Mouse (Mus musculus): ENCODE data around the gene Synm. TPM values are rescaled to one million over a fixed set of nuclear protein-coding genes. Genes with fewer than 3 reads are reported as not detected.

Gene Synm
- polyA plus RNA-seq, 1 experiment from 2014 or later: 2.6 TPM

- Histone ChIP-seq H3K36me3 (ENCODE audit: control insufficient read depth, insufficient read depth, low read length) (no peaks in the 10 kb centered on the region), H3K27me3 (ENCODE audit: control insufficient read depth, insufficient read depth, low read length) (no peaks in the 10 kb centered on the region), H3K9ac (replicated peaks; ENCODE audit: low read depth, low read length) (no peak overlapping the region), H3K9me3 (ENCODE audit: control insufficient read depth, low read depth, low read length) (no peaks in the 10 kb centered on the region), H3K4me2 (replicated peaks; ENCODE audit: low read depth, low read length) (no peak overlapping the region), H3K4me1 (ENCODE audit: control insufficient read depth, insufficient read depth, low read length) (no peaks in the 10 kb centered on the region), H3K4me3 (ENCODE audit: low read depth, low read length) (no peak overlapping the region), H3K27ac (ENCODE audit: low read length) (no peak overlapping the region)
- 69% methylated on average over 6 of the region's 6 CpGs for WGBS
- ATAC-seq (ENCODE audit: insufficient number of reproducible peaks, insufficient read depth, low FRiP score, low read depth): no peak
These were observed 68.5 kb downstream of the Synm start for GRCm38 (mm10) chr7:67691036-67691435.

- ATAC-seq (ENCODE audit: insufficient number of reproducible peaks, insufficient read depth, low FRiP score, low read depth): no peak
- Histone ChIP-seq H3K4me2 (replicated peaks; ENCODE audit: low read depth, low read length) (no peak overlapping the region), H3K27ac (ENCODE audit: low read length) (peak overlapping the region; percentile 44; the same call in 1 of the 2 replicates), H3K4me1 (ENCODE audit: control insufficient read depth, insufficient read depth, low read length) (no peaks in the 10 kb centered on the region), H3K27me3 (ENCODE audit: control insufficient read depth, insufficient read depth, low read length) (no peaks in the 10 kb centered on the region), H3K9ac (replicated peaks; ENCODE audit: low read depth, low read length) (no peak overlapping the region), H3K4me3 (ENCODE audit: low read depth, low read length) (no peak overlapping the region), H3K36me3 (ENCODE audit: control insufficient read depth, insufficient read depth, low read length) (no peaks in the 10 kb centered on the region), H3K9me3 (ENCODE audit: control insufficient read depth, low read depth, low read length) (no peaks in the 10 kb centered on the region)
- 76% methylated on average over 7 of the region's 7 CpGs for WGBS
These were observed 69.7 kb downstream of the Synm start for GRCm38 (mm10) chr7:67689793-67690192.

GRCm38 (mm10) chr7:67688281-67688680 is 71.3 kb downstream of the Synm start:
- H3K4me3 ChIP-seq (ENCODE audit: low read depth, low read length): no peak overlapping the region
- H3K4me2 ChIP-seq (replicated peaks; ENCODE audit: low read depth, low read length): no peak overlapping the region
- ATAC-seq (ENCODE audit: insufficient number of reproducible peaks, insufficient read depth, low FRiP score, low read depth): peak; percentile 90
- no peaks in the 10 kb centered on the region for H3K4me1 ChIP-seq (ENCODE audit: control insufficient read depth, insufficient read depth, low read length)
- WGBS: 21% methylated on average over 3 of the region's 3 CpGs
- H3K9me3 ChIP-seq (ENCODE audit: control insufficient read depth, low read depth, low read length): no peaks in the 10 kb centered on the region
- H3K36me3 ChIP-seq (ENCODE audit: control insufficient read depth, insufficient read depth, low read length): no peaks in the 10 kb centered on the region
- H3K27ac ChIP-seq (ENCODE audit: low read length): no peak overlapping the region
- H3K27me3 ChIP-seq (ENCODE audit: control insufficient read depth, insufficient read depth, low read length): no peaks in the 10 kb centered on the region
- H3K9ac ChIP-seq (replicated peaks; ENCODE audit: low read depth, low read length): no peak overlapping the region

- WGBS: 94% methylated on average over 3 of the region's 3 CpGs
- no peak for ATAC-seq (ENCODE audit: insufficient number of reproducible peaks, insufficient read depth, low FRiP score, low read depth)
- Histone ChIP-seq H3K36me3 (ENCODE audit: control insufficient read depth, insufficient read depth, low read length) (peaks cover 3% of the 10 kb centered on the region; the same call in 1 of the 2 replicates), H3K4me2 (replicated peaks; ENCODE audit: low read depth, low read length) (no peak overlapping the region), H3K4me1 (ENCODE audit: control insufficient read depth, insufficient read depth, low read length) (no peaks in the 10 kb centered on the region), H3K27me3 (ENCODE audit: control insufficient read depth, insufficient read depth, low read length) (no peaks in the 10 kb centered on the region), H3K4me3 (ENCODE audit: low read depth, low read length) (no peak overlapping the region), H3K9ac (replicated peaks; ENCODE audit: low read depth, low read length) (no peak overlapping the region), H3K27ac (ENCODE audit: low read length) (no peak overlapping the region), H3K9me3 (ENCODE audit: control insufficient read depth, low read depth, low read length) (no peaks in the 10 kb centered on the region)
These were observed 73.0 kb downstream of the Synm start for GRCm38 (mm10) chr7:67686545-67686944.

- Histone ChIP-seq H3K9ac (replicated peaks; ENCODE audit: low read depth, low read length) (no peak overlapping the region), H3K4me2 (replicated peaks; ENCODE audit: low read depth, low read length) (no peak overlapping the region), H3K36me3 (ENCODE audit: control insufficient read depth, insufficient read depth, low read length) (peaks cover 13% of the 10 kb centered on the region), H3K9me3 (ENCODE audit: control insufficient read depth, low read depth, low read length) (no peaks in the 10 kb centered on the region), H3K27me3 (ENCODE audit: control insufficient read depth, insufficient read depth, low read length) (no peaks in the 10 kb centered on the region), H3K4me1 (ENCODE audit: control insufficient read depth, insufficient read depth, low read length) (no peaks in the 10 kb centered on the region), H3K4me3 (ENCODE audit: low read depth, low read length) (no peak overlapping the region), H3K27ac (ENCODE audit: low read length) (no peak overlapping the region)
- no peak for ATAC-seq (ENCODE audit: insufficient number of reproducible peaks, insufficient read depth, low FRiP score, low read depth)
- 88% methylated on average over 16 of the region's 16 CpGs for WGBS
These were observed 76.5 kb downstream of the Synm start for GRCm38 (mm10) chr7:67683006-67683405.

GRCm38 (mm10) chr7:67681078-67681477 is 78.5 kb downstream of the Synm start:
- no peak overlapping the region for H3K4me3 ChIP-seq (ENCODE audit: low read depth, low read length)
- no peak overlapping the region for H3K9ac ChIP-seq (replicated peaks; ENCODE audit: low read depth, low read length)
- no peaks in the 10 kb centered on the region for H3K27me3 ChIP-seq (ENCODE audit: control insufficient read depth, insufficient read depth, low read length)
- H3K4me1 ChIP-seq (ENCODE audit: control insufficient read depth, insufficient read depth, low read length): no peaks in the 10 kb centered on the region
- H3K27ac ChIP-seq (ENCODE audit: low read length): no peak overlapping the region
- peaks cover 16% of the 10 kb centered on the region for H3K36me3 ChIP-seq (ENCODE audit: control insufficient read depth, insufficient read depth, low read length)
- WGBS: 52% methylated on average over 9 of the region's 9 CpGs
- H3K9me3 ChIP-seq (ENCODE audit: control insufficient read depth, low read depth, low read length): no peaks in the 10 kb centered on the region
- ATAC-seq (ENCODE audit: insufficient number of reproducible peaks, insufficient read depth, low FRiP score, low read depth): no peak; the same call in 1 of the 2 replicates
- no peak overlapping the region for H3K4me2 ChIP-seq (replicated peaks; ENCODE audit: low read depth, low read length)

Small RNA genes within 50 kb of the gene (microRNA-seq; reads per million reads assigned to microRNA genes)
- gene Gm23844: not detected

Other genes starting within 250 kb of the Synm start
- gene Lrrc28, start 114.5 kb downstream of the Synm start, polyA plus RNA-seq (2014; fragmentation: Nextera tagmentation; extraction: Ambion mirVana): 13.2 and 15.7 TPM in 2 replicates
- gene Ttc23, start 112.3 kb downstream of the Synm start, polyA plus RNA-seq (2014; fragmentation: Nextera tagmentation; extraction: Ambion mirVana): 37.4 and 38.6 TPM in 2 replicates
- gene Igf1r, start 193.1 kb upstream of the Synm start, polyA plus RNA-seq (2014; fragmentation: Nextera tagmentation; extraction: Ambion mirVana): 23.0 and 23.2 TPM in 2 replicates